Mouse (Mus musculus) ES-Bruce4 (cell line): ENCODE results near the gene Rabep1. TPM values are rescaled to one million over a fixed set of nuclear protein-coding genes. Genes with fewer than 3 reads are reported as not detected.

ENCODE experiments used
- H3K27ac ChIP-seq: 2 replicates; pipeline ENCODE4 v1.5.1; 2012; ENCODE audit warnings: low read length, inconsistent platforms; ENCODE audit not compliant: insufficient read depth
- H3K27me3 ChIP-seq: 2 replicates; pipeline ENCODE4 v1.6.1; 2012; ENCODE audit warnings: mild to moderate bottlenecking, low read length, inconsistent platforms; ENCODE audit not compliant: control insufficient read depth, poor library complexity, insufficient read depth, severe bottlenecking
- H3K36me3 ChIP-seq: 2 replicates; pipeline ENCODE4 v1.6.1; 2012; ENCODE audit warnings: inconsistent platforms, mild to moderate bottlenecking, low read length, moderate library complexity; ENCODE audit not compliant: control insufficient read depth, poor library complexity, insufficient read depth, severe bottlenecking
- H3K4me1 ChIP-seq: one replicate; pipeline ENCODE4 v1.8.1; 2011; ENCODE audit warnings: low read length; ENCODE audit not compliant: control insufficient read depth, insufficient read depth
- H3K4me3 ChIP-seq: 2 replicates; pipeline ENCODE4 v1.5.1; 2011; ENCODE audit warnings: low read depth, mild to moderate bottlenecking, low read length
- H3K9ac ChIP-seq: 2 replicates; pipeline ENCODE4 v1.6.1; 2012; ENCODE audit warnings: low read depth, mild to moderate bottlenecking, inconsistent platforms; ENCODE audit not compliant: poor library complexity, severe bottlenecking
- H3K9me3 ChIP-seq: replicated peaks from 2 replicates; pipeline ENCODE4 v1.6.1; 2012; ENCODE audit warnings: mild to moderate bottlenecking, low read length, inconsistent platforms; ENCODE audit not compliant: control insufficient read depth, poor library complexity, insufficient read depth, severe bottlenecking
- CTCF ChIP-seq: IDR thresholded peaks from one replicate; pipeline ENCODE4 v1.8.1; 2011; ENCODE audit warnings: low read depth, low read length
- EP300 ChIP-seq: IDR thresholded peaks from 2 replicates; pipeline ENCODE4 v1.6.1; 2011; ENCODE audit warnings: low read depth, low read length; ENCODE audit not compliant: insufficient read depth
- POLR2A ChIP-seq: IDR thresholded peaks from one replicate; pipeline ENCODE4 v1.8.1; 2011; ENCODE audit warnings: low read length; ENCODE audit not compliant: insufficient read depth
- polyA plus RNA-seq: library from polyadenylated mRNA; stranded (reverse); fragments of >200 nt; gene quantifications from 2 replicates; pipeline ENCODE4 v1.2.4, GENCODE M21; 2011; ENCODE audit warnings: low read depth; ENCODE audit not compliant: missing spikeins, insufficient read depth, insufficient read length

Rabep1 gene
- polyA plus RNA-seq, result 46.4 and 50.9 TPM in 2 replicates

DNA sequence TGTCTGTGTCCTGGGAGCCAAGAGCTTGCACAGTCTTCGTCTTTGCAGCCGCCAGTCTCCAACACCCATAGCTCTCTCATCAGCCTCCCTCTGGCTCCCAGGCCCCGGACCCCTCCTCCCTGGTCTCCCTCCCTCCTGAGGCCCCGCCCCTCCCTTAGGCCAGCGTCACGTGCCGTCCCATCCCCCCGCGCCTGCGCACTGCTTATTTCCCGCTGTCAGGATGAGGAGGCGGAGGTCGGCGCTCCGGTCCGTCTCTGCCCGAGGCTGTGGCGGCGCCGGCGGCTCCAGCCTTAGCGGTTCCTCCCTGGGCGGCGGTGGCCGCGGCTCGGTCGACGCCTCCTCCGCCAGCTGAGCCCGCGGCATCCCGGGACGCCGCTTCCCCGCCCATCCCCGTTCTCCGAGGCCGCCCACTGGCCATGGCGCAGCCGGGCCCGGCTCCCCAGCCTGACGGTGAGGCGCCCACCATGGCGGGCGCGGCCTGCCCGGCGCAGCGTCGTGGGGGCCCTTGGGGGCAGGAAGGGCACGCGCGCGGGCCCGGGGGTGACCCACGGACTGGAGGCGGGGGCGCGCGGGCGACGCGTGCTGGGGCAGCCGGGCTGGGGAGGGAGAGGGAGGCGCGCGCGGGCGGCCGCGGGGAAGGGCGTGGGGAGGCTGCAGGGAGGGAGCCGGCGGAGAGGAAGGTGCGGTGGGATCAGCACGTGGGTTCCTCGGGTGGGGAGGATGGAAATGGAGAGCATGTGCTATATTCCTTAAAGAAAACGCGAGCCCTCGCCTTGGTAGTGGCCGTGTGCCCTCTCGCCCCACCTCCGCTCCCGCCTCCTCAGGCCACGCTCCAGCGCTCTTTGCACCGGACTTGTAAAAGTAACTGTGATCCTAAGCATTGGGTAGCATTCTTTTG, at the start of gene Rabep1:
Gene Rabep1 (plus strand): TSS at position 220 of the 898 bp plus-strand sequence.
- Histone ChIP-seq H3K27ac (no peak within 1 kb of the TSS), H3K36me3 (no peaks in the 10 kb centered on the region), H3K27me3 (no peaks in the 10 kb centered on the region), H3K4me3 (peak within 1 kb of the TSS; percentile 87), H3K9me3 (no peaks in the 10 kb centered on the region), H3K4me1 (peaks cover 1% of the 10 kb centered on the region), H3K9ac (peak within 1 kb of the TSS; percentile 91)
- TF ChIP-seq POLR2A (peak; percentile 18), CTCF (no peak), EP300 (peak; percentile 52; the same call in 1 of the 2 replicates)

DNA sequence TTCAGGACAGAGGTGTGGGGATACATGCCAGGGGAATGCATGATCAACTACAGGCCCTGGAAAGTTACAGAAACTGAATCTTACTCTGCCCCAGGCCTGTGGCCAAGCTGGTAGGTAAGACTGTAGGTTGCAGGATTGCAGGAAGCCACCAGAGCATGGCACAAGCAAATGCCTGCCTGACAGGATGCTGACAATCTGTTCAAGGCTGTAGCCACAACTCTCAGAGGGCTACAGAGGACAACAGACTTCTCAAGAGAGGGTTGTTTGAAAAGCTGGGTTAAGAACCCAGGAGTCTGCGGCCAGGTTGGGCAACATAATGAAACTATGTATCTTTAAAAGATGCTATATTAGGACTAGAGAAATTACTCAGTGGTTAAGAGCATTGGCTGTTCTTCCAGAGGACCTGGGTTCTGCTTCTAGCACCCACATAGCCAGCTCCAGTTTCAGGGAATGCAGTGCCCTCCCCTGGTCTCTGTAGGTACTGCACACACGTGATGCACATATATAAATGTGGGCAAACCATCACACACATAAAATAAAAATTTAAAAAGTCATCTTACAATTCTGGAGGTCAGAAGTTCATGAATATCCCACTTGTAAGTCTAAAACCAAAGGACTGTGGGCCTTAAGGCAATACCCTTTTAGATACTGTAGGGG, 42.2 kb upstream of the Rabep1 start:
- H3K27me3 ChIP-seq, result no peaks in the 10 kb centered on the region
- H3K4me1 ChIP-seq, result no peaks in the 10 kb centered on the region
- no peak overlapping the region for H3K27ac ChIP-seq
- H3K36me3 ChIP-seq, result no peaks in the 10 kb centered on the region
- no peak overlapping the region for H3K9ac ChIP-seq
- no peak for TF ChIP-seq POLR2A
- peak; percentile 13 for TF ChIP-seq CTCF
- H3K4me3 ChIP-seq, result no peak overlapping the region
- H3K9me3 ChIP-seq, result peaks cover 4% of the 10 kb centered on the region; the same call in 1 of the 2 replicates

DNA sequence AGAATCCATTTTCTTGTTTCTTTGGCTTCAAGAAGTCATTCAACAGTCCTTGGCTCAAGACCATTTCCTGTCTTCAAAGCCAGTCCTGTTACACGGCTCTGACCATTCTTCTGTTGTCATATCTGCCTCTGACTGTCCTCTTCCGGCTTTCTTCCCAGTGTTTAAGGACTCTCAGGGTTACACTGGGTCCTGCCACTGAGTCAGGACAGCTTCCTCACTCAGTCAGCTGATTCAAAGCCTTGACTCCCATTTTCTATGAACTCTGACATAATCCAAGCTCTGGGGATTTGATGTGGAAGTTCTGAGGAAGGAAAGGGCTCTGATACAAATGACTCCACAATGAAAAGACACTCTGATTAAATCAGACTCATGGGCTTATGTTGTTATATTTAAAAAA, 41.7 kb upstream of the Rabep1 start:
- Histone ChIP-seq H3K9ac (no peak overlapping the region), H3K36me3 (no peaks in the 10 kb centered on the region), H3K4me1 (no peaks in the 10 kb centered on the region), H3K27me3 (no peaks in the 10 kb centered on the region), H3K9me3 (peaks cover 4% of the 10 kb centered on the region; the same call in 1 of the 2 replicates), H3K27ac (no peak overlapping the region), H3K4me3 (no peak overlapping the region)
- TF ChIP-seq EP300 (no peak), CTCF (no peak), POLR2A (no peak)

DNA sequence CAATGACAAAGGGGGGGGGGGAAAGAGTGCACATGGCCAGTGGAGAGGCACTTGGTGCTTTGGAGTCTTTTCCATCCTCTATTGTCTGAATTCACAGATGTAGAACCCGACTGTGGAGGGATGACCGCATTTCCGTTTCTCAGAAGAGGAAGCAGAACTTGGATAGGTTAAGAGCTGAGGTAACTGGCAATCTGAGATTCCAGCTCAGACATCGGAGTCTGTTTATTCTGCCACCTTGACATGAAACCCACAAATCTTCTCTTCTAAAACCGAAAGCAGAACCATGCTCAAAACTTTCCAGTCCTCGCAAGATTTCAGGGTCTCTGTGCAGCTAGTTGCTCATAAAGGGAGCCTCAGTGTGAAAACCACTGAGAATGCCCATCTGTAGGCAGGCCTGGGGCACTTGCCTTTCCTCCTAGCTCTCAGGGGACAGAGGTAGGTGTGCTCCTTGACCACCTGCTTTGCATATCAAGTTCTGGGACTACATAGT, 40.8 kb upstream of the Rabep1 start:
- no peak for TF ChIP-seq EP300
- TF ChIP-seq CTCF, result no peak
- no peak for TF ChIP-seq POLR2A
- Histone ChIP-seq H3K27ac (no peak overlapping the region), H3K9ac (no peak overlapping the region), H3K9me3 (peaks cover 4% of the 10 kb centered on the region; the same call in 1 of the 2 replicates), H3K36me3 (no peaks in the 10 kb centered on the region), H3K27me3 (no peaks in the 10 kb centered on the region), H3K4me1 (no peaks in the 10 kb centered on the region), H3K4me3 (no peak overlapping the region)

DNA sequence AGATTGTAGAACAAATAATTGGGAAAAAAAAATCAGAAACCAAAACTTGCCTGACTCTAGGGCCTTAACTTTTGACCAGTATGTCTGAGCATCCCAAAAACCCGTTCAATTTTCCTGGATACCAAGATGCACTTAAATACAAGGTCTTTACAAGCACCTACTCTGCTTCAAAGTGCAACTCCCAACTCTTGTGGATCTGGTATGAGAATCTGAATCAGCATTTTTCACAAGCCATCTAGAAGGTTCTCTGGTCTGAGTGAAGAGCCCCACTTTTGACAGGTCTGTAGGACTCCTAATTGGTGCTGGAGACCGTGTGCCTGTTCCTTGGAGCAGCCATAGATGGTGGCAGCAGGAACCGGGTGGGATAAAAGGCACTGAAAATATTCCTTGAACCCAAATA, 40.2 kb upstream of the Rabep1 start:
- H3K36me3 ChIP-seq, result no peaks in the 10 kb centered on the region
- no peaks in the 10 kb centered on the region for H3K4me1 ChIP-seq
- H3K9me3 ChIP-seq, result peaks cover 4% of the 10 kb centered on the region; the same call in 1 of the 2 replicates
- H3K27ac ChIP-seq, result no peak overlapping the region
- no peak for TF ChIP-seq POLR2A
- H3K4me3 ChIP-seq, result no peak overlapping the region
- H3K9ac ChIP-seq, result no peak overlapping the region
- H3K27me3 ChIP-seq, result no peaks in the 10 kb centered on the region

DNA sequence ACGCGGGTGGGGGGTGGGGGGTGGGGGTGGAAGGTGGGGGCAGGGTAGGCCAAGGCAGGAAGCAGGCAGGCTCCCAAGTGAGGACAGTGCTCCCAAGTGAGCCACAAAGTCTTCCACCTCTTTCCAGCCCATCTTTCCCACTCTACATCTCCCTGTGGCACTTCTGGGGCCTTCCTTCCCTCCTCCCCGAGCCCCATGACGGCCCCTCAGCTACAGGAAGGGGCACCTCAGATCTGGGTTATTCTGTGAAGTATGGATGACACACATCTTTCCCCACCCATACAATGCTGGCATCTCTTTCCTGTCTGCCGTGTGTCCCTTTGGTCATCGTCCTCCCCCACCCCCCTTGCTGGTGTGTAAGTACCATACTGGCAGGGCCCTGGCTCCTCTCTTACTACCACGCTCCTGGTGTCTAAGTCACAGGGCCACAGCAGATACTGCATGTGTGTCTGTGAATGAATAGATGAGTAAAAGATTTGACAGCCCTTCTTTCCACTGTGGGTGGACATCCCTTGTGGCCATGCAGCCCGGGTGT, 38.9 kb upstream of the Rabep1 start:
- H3K9ac ChIP-seq, result no peak overlapping the region
- no peaks in the 10 kb centered on the region for H3K27me3 ChIP-seq
- H3K36me3 ChIP-seq, result no peaks in the 10 kb centered on the region
- H3K9me3 ChIP-seq, result peaks cover 4% of the 10 kb centered on the region; the same call in 1 of the 2 replicates
- H3K4me3 ChIP-seq, result no peak overlapping the region
- H3K27ac ChIP-seq, result no peak overlapping the region
- H3K4me1 ChIP-seq, result no peaks in the 10 kb centered on the region
- TF ChIP-seq EP300 (no peak), CTCF (no peak), POLR2A (no peak)
